Mouse (Mus musculus) CH12.LX (cell line): ENCODE data around the gene Aip. TPM values are rescaled to one million over a fixed set of nuclear protein-coding genes. Genes with fewer than 3 reads are reported as not detected.

Experiments
- DNase-seq: peaks from one replicate; pipeline ENCODE4 v3.0.0-alpha.2; 2013; ENCODE audit errors: extremely low read depth
- H3K27ac ChIP-seq: 2 replicates; pipeline ENCODE4 v1.5.1; 2012; ENCODE audit warnings: low read depth, mild to moderate bottlenecking, control low read depth, moderate library complexity; ENCODE audit not compliant: insufficient read depth
- H3K27me3 ChIP-seq: replicated peaks from 2 replicates; pipeline ENCODE3; 2012; ENCODE audit warnings: inconsistent platforms
- H3K36me3 ChIP-seq, 2 experiments: replicated peaks in 1 of 2; 2 replicates each; pipeline versions ENCODE3 to v1.6.1; 2012; ENCODE audit warnings: inconsistent platforms in 1 of 2, low read length in 1 of 2, mild to moderate bottlenecking in 1 of 2, mixed read lengths in 1 of 2, moderate library complexity in 1 of 2; ENCODE audit not compliant: control insufficient read depth in 1 of 2, insufficient read depth in 1 of 2
- H3K4me1 ChIP-seq, 2 experiments: 2 replicates each; pipeline ENCODE4 v1.6.1; 2012; ENCODE audit warnings: inconsistent platforms in 1 of 2, moderate library complexity in 1 of 2; ENCODE audit not compliant: insufficient read depth in 2 of 2, control insufficient read depth in 1 of 2
- H3K4me2 ChIP-seq: 2 replicates; pipeline ENCODE4 v1.6.1; 2012; ENCODE audit warnings: low read depth, mild to moderate bottlenecking, control low read depth; ENCODE audit not compliant: poor library complexity, insufficient read depth, severe bottlenecking
- H3K4me3 ChIP-seq, 3 experiments: fragments of 150-350 bp in 1 of 3; sonication (generic) in 1 of 3; replicated peaks in 1 of 3; 2 replicates each; pipeline versions ENCODE3 to v1.5.1; 2011 to 2012; ENCODE audit warnings: low read depth in 2 of 3, low read length in 2 of 3, mild to moderate bottlenecking in 2 of 3, moderate library complexity in 2 of 3, control low read depth in 1 of 3, improper control_type of control experiment in 1 of 3, inconsistent platforms in 1 of 3, mixed read lengths in 1 of 3; ENCODE audit not compliant: poor library complexity in 1 of 3
- H3K79me2 ChIP-seq: replicated peaks from 2 replicates; pipeline ENCODE4 v1.6.1; 2012; ENCODE audit warnings: mild to moderate bottlenecking, moderate library complexity; ENCODE audit not compliant: control insufficient read depth, poor library complexity, insufficient read depth, severe bottlenecking; ENCODE audit errors: extremely low read depth
- H3K9ac ChIP-seq: 2 replicates; pipeline ENCODE4 v1.6.1; 2012; ENCODE audit warnings: low read depth, mild to moderate bottlenecking, control low read depth, moderate library complexity; ENCODE audit not compliant: insufficient read depth
- H3K9me3 ChIP-seq: replicated peaks from 2 replicates; pipeline ENCODE3; 2012; ENCODE audit warnings: low read length, inconsistent platforms, mixed read lengths
- BHLHE40 ChIP-seq: IDR thresholded peaks from 2 replicates; pipeline ENCODE4 v1.6.1; 2011; ENCODE audit warnings: mild to moderate bottlenecking, low read depth, low read length, improper control_type of control experiment
- CHD1 ChIP-seq: IDR thresholded peaks from 2 replicates; pipeline ENCODE4 v1.6.1; 2012; ENCODE audit warnings: low read depth, low read length, improper control_type of control experiment, inconsistent platforms
- CHD2 ChIP-seq: IDR thresholded peaks from 2 replicates; pipeline ENCODE4 v1.6.1; 2011; ENCODE audit warnings: low read length, improper control_type of control experiment
- CTCF ChIP-seq, 2 experiments: IDR thresholded peaks in 1 of 2; conservative IDR thresholded peaks in 1 of 2; 2 replicates each; pipeline ENCODE4 v1.5.1; 2011 to 2012; ENCODE audit warnings: low read depth in 2 of 2, low read length in 2 of 2, improper control_type of control experiment in 1 of 2, inconsistent platforms in 1 of 2, mild to moderate bottlenecking in 1 of 2, moderate library complexity in 1 of 2
- E2F4 ChIP-seq: IDR thresholded peaks from 2 replicates; pipeline ENCODE4 v1.6.1; 2011; ENCODE audit warnings: low read depth, low read length, improper control_type of control experiment; ENCODE audit not compliant: insufficient replicate concordance
- ELF1 ChIP-seq: IDR thresholded peaks from 2 replicates; pipeline ENCODE4 v1.6.1; 2014; ENCODE audit warnings: low read depth, mild to moderate bottlenecking, inconsistent platforms, low read length, improper control_type of control experiment
- EP300 ChIP-seq: IDR thresholded peaks from 2 replicates; pipeline ENCODE4 v1.6.1; 2011; ENCODE audit warnings: low read length, improper control_type of control experiment
- ETS1 ChIP-seq: conservative IDR thresholded peaks from 2 replicates; pipeline ENCODE4 v1.6.1; 2012; ENCODE audit warnings: low read depth, mild to moderate bottlenecking, inconsistent platforms, low read length, improper control_type of control experiment, moderate library complexity
- IRF4 ChIP-seq: IDR thresholded peaks from 2 replicates; pipeline ENCODE4 v1.6.1; 2014; ENCODE audit warnings: low read depth, mild to moderate bottlenecking, inconsistent platforms, low read length, improper control_type of control experiment
- JUN ChIP-seq: IDR thresholded peaks from 2 replicates; pipeline ENCODE4 v1.6.1; 2011; ENCODE audit warnings: low read depth, mild to moderate bottlenecking, low read length, improper control_type of control experiment, moderate library complexity; ENCODE audit not compliant: insufficient read depth
- JUND ChIP-seq: conservative IDR thresholded peaks from 2 replicates; pipeline ENCODE4 v1.6.1; 2011; ENCODE audit warnings: low read depth, low read length, improper control_type of control experiment
- KAT2A ChIP-seq: IDR thresholded peaks from 2 replicates; pipeline ENCODE4 v1.6.1; 2012; ENCODE audit warnings: low read length, improper control_type of control experiment, inconsistent platforms; ENCODE audit not compliant: insufficient replicate concordance
- MAFK ChIP-seq: IDR thresholded peaks from 2 replicates; pipeline ENCODE4 v1.6.1; 2011; ENCODE audit warnings: low read length, improper control_type of control experiment; ENCODE audit not compliant: insufficient replicate concordance
- MAZ ChIP-seq: IDR thresholded peaks from 2 replicates; pipeline ENCODE4 v1.6.1; 2012; ENCODE audit warnings: low read depth, mild to moderate bottlenecking, inconsistent platforms, low read length, improper control_type of control experiment, moderate library complexity
- MYC ChIP-seq: IDR thresholded peaks from 2 replicates; pipeline ENCODE4 v1.6.1; 2011; ENCODE audit warnings: low read depth, mild to moderate bottlenecking, improper control_type of control experiment, low read length
- NRF1 ChIP-seq: IDR thresholded peaks from 2 replicates; pipeline ENCODE4 v1.6.1; 2014; ENCODE audit warnings: low read depth, mild to moderate bottlenecking, inconsistent platforms, low read length, improper control_type of control experiment, moderate library complexity
- PAX5 ChIP-seq: IDR thresholded peaks from 2 replicates; pipeline ENCODE4 v1.6.1; 2012; ENCODE audit warnings: low read length, inconsistent platforms, mixed read lengths
- POLR2A ChIP-seq: IDR thresholded peaks from 2 replicates; pipeline ENCODE4 v1.6.1; 2011; ENCODE audit warnings: low read depth, mild to moderate bottlenecking, improper control_type of control experiment, low read length
- RAD21 ChIP-seq: IDR thresholded peaks from 2 replicates; pipeline ENCODE4 v1.6.1; 2011; ENCODE audit warnings: low read depth, mild to moderate bottlenecking, low read length, improper control_type of control experiment, moderate library complexity
- RCOR1 ChIP-seq: conservative IDR thresholded peaks from 2 replicates; pipeline ENCODE4 v1.6.1; 2012; ENCODE audit warnings: low read depth, mild to moderate bottlenecking, inconsistent platforms, low read length, improper control_type of control experiment
- SMC3 ChIP-seq: IDR thresholded peaks from 2 replicates; pipeline ENCODE4 v1.6.1; 2011; ENCODE audit warnings: low read depth, low read length, improper control_type of control experiment
- TCF12 ChIP-seq: IDR thresholded peaks from 2 replicates; pipeline ENCODE4 v1.6.1; 2014; ENCODE audit warnings: low read depth, mild to moderate bottlenecking, inconsistent platforms, low read length, improper control_type of control experiment
- UBTF ChIP-seq: IDR thresholded peaks from 2 replicates; pipeline ENCODE4 v1.6.1; 2012; ENCODE audit warnings: low read depth, mild to moderate bottlenecking, inconsistent platforms, low read length, improper control_type of control experiment, moderate library complexity
- USF1 ChIP-seq: IDR thresholded peaks from 2 replicates; pipeline ENCODE4 v1.6.1; 2014; ENCODE audit warnings: low read depth, mild to moderate bottlenecking, inconsistent platforms, low read length, improper control_type of control experiment
- ZKSCAN1 ChIP-seq: IDR thresholded peaks from 2 replicates; pipeline ENCODE4 v1.6.1; 2012; ENCODE audit warnings: low read depth, inconsistent platforms, low read length, improper control_type of control experiment, borderline replicate concordance
- dilution Hi-C: fragments of 300-500 bp; cut with MboI; formaldehyde crosslinking; loops from 2 replicates; pipeline ENCODE4 v1.14.3; 2020; ENCODE audit warnings: low sequenced_read_pairs; ENCODE audit not compliant: extremely low pct_unique_long_range_greater_than_20kb, extremely low pct_ligation_motif_present
- in situ Hi-C: fragments of 300-500 bp; cut with MboI; formaldehyde crosslinking; loops from 3 replicates; pipeline ENCODE4 v1.14.3; 2019; ENCODE audit warnings: low sequenced_read_pairs, low pct_ligation_motif_present, low pct_unique_long_range_greater_than_20kb, mixed read lengths
- polyA plus RNA-seq: library from polyadenylated mRNA; unstranded; fragments of >175 nt; gene quantifications from 2 replicates; pipeline ENCODE4 v1.2.1, GENCODE M21; 2012; ENCODE audit warnings: low read depth; ENCODE audit not compliant: insufficient read length
- total RNA-seq, 2 experiments: library from RNA; depleted of rRNA; stranded (reverse); fragments of 300-350 nt in 1 of 2; fragments of >200 nt in 1 of 2; gene quantifications; 2 replicates each; pipeline ENCODE4 v1.2.3; 2012 to 2014

Gene Aip
- total and polyA plus RNA-seq, 3 experiments = 11.7 to 64.8 (median 39.7) TPM

GRCm38 (mm10) chr19:4089128-4089527 lies 36.5 kb downstream of the Aip start:
- H3K9ac ChIP-seq = no peak overlapping the region
- H3K4me3 ChIP-seq = no peak overlapping the region
- TF ChIP-seq BHLHE40 (no peak), SMC3 (no peak), CTCF (conservative IDR thresholded peaks at IDR 0.05 in 1 of 2, IDR thresholded peaks at IDR 0.05 in 1 of 2; ENCODE audit: low read depth in 2 of 2, low read length in 2 of 2) (no peak), JUN (no peak), E2F4 (no peak), IRF4 (no peak), MYC (no peak), JUND (no peak), TCF12 (no peak), KAT2A (no peak), CHD2 (no peak), UBTF (no peak)
- DNase-seq = no peak
- dilution Hi-C loops (no loop called here), in situ Hi-C loops (loop anchor here (5.0 kb wide), 2 partner anchors 37 to 72 kb away; no protein-coding TSS in a partner anchor)
- no peak overlapping the region for H3K4me2 ChIP-seq
- no peaks in the 10 kb centered on the region for H3K79me2 ChIP-seq
- H3K4me1 ChIP-seq = no peaks in the 10 kb centered on the region
- no peaks in the 10 kb centered on the region for H3K36me3 ChIP-seq
- peaks cover 40% of the 10 kb centered on the region for H3K27me3 ChIP-seq
- H3K27ac ChIP-seq = no peak overlapping the region
- no peaks in the 10 kb centered on the region for H3K9me3 ChIP-seq

- H3K4me1 ChIP-seq = no peaks in the 10 kb centered on the region
- in situ Hi-C loops = loop anchor here (5.0 kb wide), 2 partner anchors 36 to 71 kb away; no protein-coding TSS in a partner anchor
Observed at GRCm38 (mm10) chr19:4088146-4088545, 37.5 kb downstream of the Aip start.

GRCm38 (mm10) chr19:4087090-4087489 lies 38.6 kb downstream of the Aip start:
- Histone ChIP-seq H3K36me3 (no peaks in the 10 kb centered on the region), H3K27me3 (peaks cover 56% of the 10 kb centered on the region), H3K9ac (no peak overlapping the region), H3K9me3 (no peaks in the 10 kb centered on the region), H3K79me2 (no peaks in the 10 kb centered on the region), H3K4me3 (no peak overlapping the region), H3K27ac (no peak overlapping the region), H3K4me2 (no peak overlapping the region), H3K4me1 (no peaks in the 10 kb centered on the region)
- dilution Hi-C loops (no loop called here), in situ Hi-C loops (loop anchor here (5.0 kb wide), 2 partner anchors 35 to 70 kb away; no protein-coding TSS in a partner anchor)
- no peak for DNase-seq
- TF ChIP-seq MAZ (no peak), NRF1 (no peak), IRF4 (no peak), CHD2 (no peak), USF1 (no peak), MAFK (no peak), PAX5 (no peak), RCOR1 (no peak), JUND (no peak), ETS1 (no peak), RAD21 (no peak), CHD1 (no peak), ELF1 (no peak), ZKSCAN1 (no peak)

More at GRCm38 (mm10) chr19:4088146-4088545, 37.5 kb downstream of the Aip start:
- Histone ChIP-seq H3K79me2 (no peaks in the 10 kb centered on the region), H3K4me2 (no peak overlapping the region), H3K4me3 (no peak overlapping the region), H3K27ac (no peak overlapping the region), H3K9me3 (no peaks in the 10 kb centered on the region), H3K9ac (no peak overlapping the region)
- dilution Hi-C loops = no loop called here
- no peak for DNase-seq
- TF ChIP-seq IRF4 (no peak), POLR2A (no peak), JUN (no peak), EP300 (no peak)
- TF ChIP-seq, all 38 proteins: peak for 0
- Histone ChIP-seq H3K36me3 (no peaks in the 10 kb centered on the region), H3K27me3 (peaks cover 48% of the 10 kb centered on the region)
